Mouse (Mus musculus) 3T3-L1 (cell line): ENCODE data around the gene Cars2.
A peak's percentile ranks its signal among the peaks of the same experiment; 100 is the strongest.
"Not testable (repeated sequence)": the region's sequence is repeated elsewhere in the genome, so short reads cannot be mapped to it uniquely, and the experiment has no call there.

ENCODE experiments used
- DNase-seq: peaks from one replicate; pipeline ENCODE4 v3.0.0-alpha.2; 2015; ENCODE audit warnings: low read depth, low spot score

Cars2 gene

DNA sequence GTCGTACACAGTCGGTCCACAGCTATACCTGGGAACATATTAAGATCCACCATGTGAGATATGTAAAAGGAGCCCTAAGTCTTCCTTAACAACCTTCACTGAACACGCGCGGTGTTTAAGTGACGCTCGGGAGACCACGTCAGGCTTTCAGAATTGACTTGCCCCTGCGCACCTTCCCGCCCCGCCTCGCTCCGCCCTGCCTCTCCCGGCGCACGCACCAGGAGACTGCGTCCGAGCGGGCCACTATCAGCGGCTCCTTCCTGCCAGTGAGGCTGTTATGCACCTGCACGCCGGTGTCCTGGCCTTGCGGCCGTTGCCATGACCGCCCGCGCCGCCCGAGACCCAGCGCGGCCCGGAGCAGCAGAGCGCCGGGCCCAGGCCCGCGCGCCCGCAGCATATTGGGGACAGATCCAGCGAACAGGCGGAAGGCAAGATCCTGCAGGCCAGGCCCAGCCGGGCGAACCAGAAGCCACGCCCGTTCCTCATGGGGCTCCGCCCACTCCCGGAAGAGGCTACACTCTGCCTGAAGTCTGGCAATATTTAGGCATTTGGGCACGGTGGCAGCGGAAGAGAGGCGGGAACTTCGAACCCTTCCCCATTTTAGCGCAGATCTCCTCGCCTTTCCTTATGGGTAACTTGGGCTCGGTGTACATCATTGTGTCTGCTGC is at the start of gene Cars2:
Gene Cars2 (minus strand): TSS at position 503 of the 668 bp plus-strand sequence.
- peak; percentile 93 for DNase-seq

DNA sequence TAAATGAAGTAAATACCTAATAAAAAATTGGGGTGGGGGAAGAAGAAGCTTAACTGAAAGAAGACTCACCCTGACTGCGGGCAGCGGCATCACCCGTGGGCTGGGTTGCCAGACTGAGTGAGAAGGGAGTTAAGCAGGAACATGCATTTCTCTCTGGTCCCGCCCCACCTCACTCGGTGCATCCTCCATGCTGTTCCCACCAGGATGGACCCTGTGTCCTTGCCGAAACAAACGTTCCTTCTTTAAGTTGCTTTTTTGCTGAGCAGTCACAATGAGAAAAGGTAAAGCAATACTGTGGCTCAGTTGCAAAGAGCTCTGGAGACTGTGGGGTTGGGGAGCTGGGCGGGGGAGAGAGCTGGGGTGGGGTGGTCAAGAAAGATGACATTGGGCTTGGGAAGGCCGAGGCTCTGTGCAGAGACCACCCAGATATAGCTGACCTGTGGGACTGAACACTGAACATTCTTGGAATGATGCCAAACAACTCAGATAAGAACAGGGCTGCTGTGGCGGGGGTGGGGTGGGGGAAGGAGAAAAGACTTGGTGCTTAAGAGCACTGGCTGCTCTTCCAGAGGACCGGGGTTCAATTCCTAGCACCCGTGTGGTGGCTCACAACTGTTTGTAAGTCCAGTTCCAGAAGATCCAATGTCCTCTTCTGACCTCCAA is 42.8 kb upstream of the Cars2 start:
- no peak for DNase-seq

- DNase-seq, result no peak
These were observed 41.7 kb upstream of the Cars2 start for GRCm38 (mm10) chr8:11592296-11592695.

DNA sequence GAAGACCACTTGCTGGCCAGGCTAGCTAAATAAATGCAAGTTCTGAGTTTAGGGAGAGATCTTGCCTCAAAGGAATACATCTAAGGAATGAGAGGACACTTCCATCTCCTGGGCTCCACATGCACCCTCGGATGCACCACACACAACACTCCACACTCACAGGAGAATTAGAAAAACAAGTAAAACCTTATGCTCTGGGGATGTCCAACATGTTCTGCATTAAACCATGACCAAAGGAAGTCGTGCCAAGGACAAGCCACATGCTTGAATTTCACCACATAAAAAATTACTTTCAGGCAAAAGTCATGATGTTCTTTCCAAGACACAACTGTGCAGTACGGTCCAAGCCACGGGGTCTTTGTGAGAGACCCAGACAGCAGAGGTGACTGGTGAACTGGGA is 41.3 kb upstream of the Cars2 start:
- peak; percentile 23 for DNase-seq

GRCm38 (mm10) chr8:11586374-11586745 is 35.8 kb upstream of the Cars2 start:
- no peak for DNase-seq

DNA sequence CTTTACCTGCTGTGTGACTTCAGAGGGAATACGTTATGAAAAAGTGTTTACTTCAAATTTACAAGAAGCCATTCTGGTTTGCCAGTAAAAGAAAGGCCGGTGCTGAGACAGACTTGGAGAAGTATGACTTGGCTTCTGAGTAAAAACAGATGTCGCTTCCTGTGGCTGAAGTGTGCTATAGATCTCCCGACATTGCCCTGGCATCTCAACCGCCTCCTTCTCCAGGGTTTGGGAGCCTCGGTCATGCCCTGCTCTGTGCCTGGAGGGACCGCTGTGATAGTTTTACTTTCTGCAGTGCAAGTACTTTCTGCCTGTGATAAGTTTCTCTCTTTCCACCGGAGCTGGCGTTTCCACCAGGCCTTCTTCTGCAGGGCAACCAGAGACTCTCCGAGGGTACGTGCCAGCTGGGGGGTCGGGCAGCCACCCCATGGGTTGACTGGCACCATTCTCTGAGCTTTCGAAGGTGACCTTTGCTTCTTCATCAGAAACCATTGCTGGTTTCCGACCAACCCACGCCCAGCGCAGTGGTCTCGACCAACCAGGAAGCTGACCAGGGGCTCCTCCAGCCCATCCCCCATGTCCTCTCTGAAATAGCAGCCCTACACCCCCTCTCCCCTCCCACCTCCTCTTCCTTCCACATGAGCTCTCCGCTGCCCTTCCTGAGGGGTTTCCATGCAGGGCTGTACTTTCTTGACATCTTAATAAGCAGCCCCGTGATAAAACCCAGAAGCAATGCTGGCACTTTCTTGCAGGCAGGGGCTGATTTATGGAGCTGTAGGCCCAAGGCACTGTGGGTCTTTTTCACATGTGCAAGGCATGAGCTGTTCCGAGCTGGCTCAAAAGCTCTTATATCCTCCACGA is 35.2 kb upstream of the Cars2 start:
- DNase-seq, result peak; percentile 14

- no peak for DNase-seq
These were observed 25.2 kb upstream of the Cars2 start for GRCm38 (mm10) chr8:11575604-11576384.

- no peak for DNase-seq
These were observed 24.5 kb upstream of the Cars2 start for GRCm38 (mm10) chr8:11574911-11575603.

GRCm38 (mm10) chr8:11572428-11572827 is 21.8 kb upstream of the Cars2 start:
- DNase-seq, result no peak

GRCm38 (mm10) chr8:11571950-11572349 is 21.4 kb upstream of the Cars2 start:
- no peak for DNase-seq

DNA sequence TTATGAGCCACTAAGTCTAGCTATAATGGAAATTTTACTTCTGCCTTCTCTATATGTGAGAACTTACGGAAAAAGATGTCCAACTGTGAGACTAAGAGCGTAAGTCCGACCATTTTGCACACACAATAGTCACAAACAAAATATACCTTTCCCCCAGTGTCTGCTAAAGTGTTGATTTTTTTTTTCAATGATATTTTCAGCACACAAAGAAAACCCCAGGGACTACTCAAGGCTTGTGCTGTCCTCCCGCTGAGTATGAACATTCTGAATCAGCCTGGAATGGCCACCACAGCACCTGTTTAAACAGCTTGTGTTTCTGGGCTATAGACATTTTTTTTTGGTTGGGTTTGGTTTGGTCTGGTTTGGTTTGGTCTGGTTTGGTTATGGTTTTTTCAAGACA is 20.2 kb upstream of the Cars2 start:
- DNase-seq, result no peak

DNA sequence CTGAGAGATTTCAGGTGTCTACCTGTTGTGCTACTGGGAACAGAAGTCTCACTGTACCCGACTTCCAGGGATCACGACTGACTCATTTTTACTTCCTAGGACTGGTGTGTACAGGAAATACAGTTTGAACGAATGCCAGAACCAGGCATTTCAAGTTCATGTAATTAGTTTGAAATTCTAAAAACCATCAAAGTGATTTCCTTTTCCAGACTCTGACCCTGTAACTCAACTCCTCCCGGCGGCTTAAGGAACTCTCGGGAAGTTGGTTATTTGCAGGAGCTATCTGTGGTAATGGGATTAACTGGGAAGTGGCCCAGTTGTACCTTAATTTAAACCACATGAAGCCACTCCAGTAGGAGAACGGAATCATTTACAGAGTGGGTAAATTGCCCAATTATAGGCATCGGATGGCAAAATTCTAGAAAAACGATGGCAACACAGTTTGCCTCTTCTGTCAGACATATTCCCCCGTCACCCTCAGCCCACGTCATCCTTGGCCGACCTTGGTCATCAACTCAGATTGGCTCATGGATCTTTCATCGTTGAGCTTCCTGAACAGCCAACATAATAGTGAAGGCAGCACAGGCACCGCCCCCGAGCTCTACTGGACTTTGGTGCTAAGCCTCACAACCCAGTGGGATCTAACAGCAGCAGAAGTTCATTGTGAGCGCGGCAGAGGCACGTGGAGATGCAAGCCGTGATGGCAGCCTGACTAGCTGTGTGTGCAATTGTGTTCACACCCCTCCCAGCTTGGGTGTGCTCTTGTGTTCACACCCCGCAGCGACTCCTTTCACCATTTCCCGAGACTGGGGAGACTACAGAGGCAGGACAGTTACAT is 18.9 kb upstream of the Cars2 start:
- no peak for DNase-seq

DNA sequence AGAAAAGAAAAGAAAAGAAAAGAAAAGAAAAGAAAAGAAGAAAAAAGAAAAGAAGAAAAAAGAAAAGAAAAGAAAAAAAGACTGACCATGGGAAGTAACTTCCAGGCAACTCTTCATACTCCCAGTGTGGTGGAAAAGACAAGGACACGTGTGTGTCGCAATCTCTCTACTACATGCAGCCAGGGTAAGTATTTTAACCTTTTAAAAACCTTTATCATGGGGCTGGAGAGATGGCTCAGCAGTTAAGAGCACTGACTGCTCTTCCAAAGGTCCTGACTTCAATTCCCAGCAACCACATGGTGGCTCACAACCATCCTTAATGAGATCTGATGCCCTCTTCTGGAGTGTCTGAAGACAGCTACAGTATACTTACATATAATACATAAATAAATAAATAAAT is 17.6 kb upstream of the Cars2 start:
- DNase-seq, result not testable (repeated sequence)

GRCm38 (mm10) chr8:11564721-11565120 is 14.1 kb upstream of the Cars2 start:
- no peak for DNase-seq

- DNase-seq, result peak; percentile 45
These were observed 13.7 kb upstream of the Cars2 start for GRCm38 (mm10) chr8:11564236-11564635.

DNA sequence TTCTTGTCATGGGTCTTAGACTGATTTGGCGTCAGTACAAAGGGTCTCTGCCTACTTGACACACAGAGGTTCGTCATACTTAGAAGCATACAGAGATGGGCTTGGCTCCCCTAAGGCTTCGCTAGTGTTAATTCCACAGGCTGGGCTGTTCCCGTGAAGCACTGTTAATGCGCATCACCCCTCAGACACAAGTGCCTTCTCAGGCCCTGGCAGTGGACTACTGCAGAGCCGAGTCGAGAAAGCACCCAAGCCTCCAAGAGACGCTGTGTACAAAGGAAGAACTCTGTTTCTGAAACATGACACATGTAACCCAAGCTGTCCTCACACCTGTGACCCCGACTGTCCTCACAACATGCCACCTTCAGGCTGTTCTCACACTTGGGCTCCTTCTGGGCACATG is 9.6 kb upstream of the Cars2 start:
- DNase-seq, result no peak

DNA sequence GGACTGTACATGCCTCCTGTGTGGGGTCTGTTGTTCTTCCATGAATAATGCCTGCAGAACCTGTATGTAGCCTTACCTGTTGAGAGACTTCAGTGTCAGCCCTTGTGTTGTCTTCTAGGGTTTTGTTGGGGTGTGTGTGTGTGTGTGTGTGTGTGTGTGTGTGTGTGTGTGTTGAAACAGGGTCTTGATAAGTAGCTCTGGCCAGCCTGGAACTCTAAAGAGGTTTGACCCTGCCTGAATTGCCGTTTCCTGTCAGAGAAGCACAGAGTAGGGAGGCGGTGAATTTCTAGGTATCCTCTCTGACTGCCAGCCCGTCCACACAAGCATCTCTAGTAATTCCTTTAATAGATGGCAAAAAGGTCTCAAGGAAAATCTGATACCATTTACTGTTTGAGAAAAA is 8.9 kb upstream of the Cars2 start:
- DNase-seq, result no peak

GRCm38 (mm10) chr8:11557768-11558629 is 7.4 kb upstream of the Cars2 start:
- DNase-seq, result peak; percentile 99

- no peak for DNase-seq
These were observed 6.8 kb upstream of the Cars2 start for GRCm38 (mm10) chr8:11557424-11557767.
